Mouse (Mus musculus): ENCODE results near the gene Gm9125.
"Not testable (repeated sequence)": the region's sequence is repeated elsewhere in the genome, so short reads cannot be mapped to it uniquely, and the experiment has no call there.

DNA sequence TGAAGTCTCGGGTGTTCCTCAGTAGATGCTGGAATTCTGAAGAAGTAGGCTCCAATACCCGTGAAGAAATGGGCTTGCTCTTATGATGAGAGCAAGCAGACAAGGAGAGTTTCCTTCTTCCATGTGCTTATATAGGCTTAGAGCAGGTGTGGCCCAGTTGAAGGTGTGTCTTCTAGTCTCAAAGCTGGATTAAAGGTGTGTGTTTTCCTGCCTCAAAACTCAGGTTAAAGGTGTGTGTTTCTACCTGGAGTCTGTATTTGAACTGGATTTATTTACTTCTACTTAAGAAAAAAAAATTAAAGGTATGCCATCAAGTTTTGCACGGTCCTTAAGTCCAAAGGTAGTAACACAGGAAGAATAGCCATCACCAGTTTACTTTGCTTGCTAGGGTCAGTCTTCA, at the start of gene Gm9125:
- TF ChIP-seq CTCF (IDR thresholded peaks at IDR 0.05; ENCODE audit: low read depth); EP300 (optimal IDR thresholded peaks at IDR 0.05): not testable (repeated sequence)

Measured in stomach, postnatal 0 days (tissue).